Mouse (Mus musculus) G1E (cell line): ENCODE measurements around the gene Igfbp2.

Source experiments
- CTCF ChIP-seq: IDR thresholded peaks from 2 replicates; pipeline ENCODE4 v1.5.1; 2012; ENCODE audit warnings: low read depth, low read length, inconsistent platforms, mixed read lengths
- TAL1 ChIP-seq: conservative IDR thresholded peaks from 2 replicates; pipeline ENCODE4 v1.6.1; 2012; ENCODE audit warnings: low read depth, low read length, inconsistent platforms, mixed read lengths

- no peak for TF ChIP-seq CTCF
- TF ChIP-seq TAL1: no peak
Observed at GRCm38 (mm10) chr1:72805037-72805436, 19.3 kb upstream of the Igfbp2 start.
